Mouse (Mus musculus): ENCODE measurements around the gene Chn1.

The Chn1 gene

GRCm38 (mm10) chr2:73592231-73593100 is 182.7 kb downstream of the Chn1 start:
- DNase-seq (ENCODE audit: low read depth, low spot score) = no peak

- no peak for DNase-seq (ENCODE audit: low read depth, low spot score)
Observed at GRCm38 (mm10) chr2:73591246-73591645, 183.9 kb downstream of the Chn1 start.

GRCm38 (mm10) chr2:73590106-73590505 is 185.0 kb downstream of the Chn1 start:
- peak; percentile 32 for DNase-seq (ENCODE audit: low read depth, low spot score)

- DNase-seq (ENCODE audit: low read depth, low spot score) = no peak
Observed at GRCm38 (mm10) chr2:73588951-73589350, 186.2 kb downstream of the Chn1 start.

GRCm38 (mm10) chr2:73587109-73587506 is 188.0 kb downstream of the Chn1 start:
- DNase-seq (ENCODE audit: low read depth, low spot score) = no peak

- no peak for DNase-seq (ENCODE audit: low read depth, low spot score)
Observed at GRCm38 (mm10) chr2:73586392-73587108, 188.6 kb downstream of the Chn1 start.

GRCm38 (mm10) chr2:73585347-73585831 is 189.8 kb downstream of the Chn1 start:
- DNase-seq (ENCODE audit: low read depth, low spot score) = peak; percentile 47

GRCm38 (mm10) chr2:73584645-73585346 is 190.3 kb downstream of the Chn1 start:
- peak; percentile 69 for DNase-seq (ENCODE audit: low read depth, low spot score)

- DNase-seq (ENCODE audit: low read depth, low spot score) = no peak
Observed at GRCm38 (mm10) chr2:73580720-73581119, 194.4 kb downstream of the Chn1 start.

GRCm38 (mm10) chr2:73580166-73580565 is 195.0 kb downstream of the Chn1 start, which contains the start of gene Chrna1:
Chrna1 (minus strand) TSS chr2:73580338.
- no peak for DNase-seq (ENCODE audit: low read depth, low spot score)

- no peak for DNase-seq (ENCODE audit: low read depth, low spot score)
Observed at GRCm38 (mm10) chr2:73579168-73579567, 196.0 kb downstream of the Chn1 start.

- DNase-seq (ENCODE audit: low read depth, low spot score) = no peak
Observed at GRCm38 (mm10) chr2:73574418-73574817, 200.7 kb downstream of the Chn1 start.

GRCm38 (mm10) chr2:73573556-73573955 is 201.6 kb downstream of the Chn1 start:
- DNase-seq (ENCODE audit: low read depth, low spot score) = no peak

- peak; percentile 93 for DNase-seq (ENCODE audit: low read depth, low spot score)
Observed at GRCm38 (mm10) chr2:73572539-73573372, 202.4 kb downstream of the Chn1 start.

- DNase-seq (ENCODE audit: low read depth, low spot score) = no peak
Observed at GRCm38 (mm10) chr2:73571901-73572300, 203.2 kb downstream of the Chn1 start.

GRCm38 (mm10) chr2:73571304-73571703 is 203.8 kb downstream of the Chn1 start:
- no peak for DNase-seq (ENCODE audit: low read depth, low spot score)

- DNase-seq (ENCODE audit: low read depth, low spot score) = peak; percentile 69
Observed at GRCm38 (mm10) chr2:73566989-73567605, 208.0 kb downstream of the Chn1 start.

- peak; percentile 94 for DNase-seq (ENCODE audit: low read depth, low spot score)
Observed at GRCm38 (mm10) chr2:73566162-73566561, 209.0 kb downstream of the Chn1 start.

GRCm38 (mm10) chr2:73563690-73564089 is 211.5 kb downstream of the Chn1 start:
- DNase-seq (ENCODE audit: low read depth, low spot score) = no peak

GRCm38 (mm10) chr2:73562656-73563055 is 212.5 kb downstream of the Chn1 start:
- no peak for DNase-seq (ENCODE audit: low read depth, low spot score)

All from R1 (cell line).